Mouse (Mus musculus) E14TG2a.4 (cell line): Measurements from ENCODE around the gene Cd109.

ENCODE experiments used
- CTCF ChIP-seq: conservative IDR thresholded peaks from 2 replicates; pipeline ENCODE4 v1.5.1; 2014; ENCODE audit warnings: low read length
- NANOG ChIP-seq: IDR thresholded peaks from 2 replicates; pipeline ENCODE4 v1.6.1; 2014; ENCODE audit warnings: borderline replicate concordance, low read length, mixed read lengths
- POU5F1 ChIP-seq: IDR thresholded peaks from 2 replicates; pipeline ENCODE4 v1.6.1; 2014; ENCODE audit warnings: low read length, borderline replicate concordance

GRCm38 (mm10) chr9:78750246-78750645 lies 134.9 kb downstream of the Cd109 start:
- TF ChIP-seq CTCF: no peak
- no peak for TF ChIP-seq POU5F1
- TF ChIP-seq NANOG: no peak
